ENCODE assay signal across 18 mouse cellular contexts in genomic region chr1:92979073-92979602, GRCm38 (mm10). TPM values are rescaled to one million over a fixed set of nuclear protein-coding genes. Genes with fewer than 3 reads are reported as not detected.
DNase-seq lines count a peak whose midpoint lies in the region; ATAC-seq lines count a peak whose summit lies in the region.
"Had no signal": no experiment of that assay in that cellular context is flagged by ENCODE, and none has a peak within 500 bp of the region (broad histone marks: within the 10 kb centered on the region; RNA-seq: fewer than 3 reads in every experiment).

No protein-coding gene starts in this region.

- ATAC-seq in forebrain, embryonic 16.5 days: 0 out of 2 replicates have a peak, but pooled peaks have one; percentile 20
- ATAC-seq in forebrain, embryonic 14.5 days: no peak
- ATAC-seq in limb, embryonic 11.5 days (ENCODE audit: insufficient number of reproducible peaks, low FRiP score, low TSS enrichment, low read depth): peak; percentile 42
- ATAC-seq: Patski had no signal

- H3K9ac ChIP-seq in forebrain, embryonic 16.5 days (replicated peaks; ENCODE audit: low read depth, low read length): no peak overlapping the region
- no peak overlapping the region for H3K9ac ChIP-seq in forebrain, embryonic 14.5 days (ENCODE audit: low read length)
- no peak overlapping the region for H3K9ac ChIP-seq in limb, embryonic 11.5 days (ENCODE audit: low read length)
- H3K9ac ChIP-seq: liver, embryonic 15.5 days had no signal

- H3K4me1 ChIP-seq in forebrain, embryonic 16.5 days (replicated peaks; ENCODE audit: control insufficient read depth, insufficient read depth, low read length): no peaks in the 10 kb centered on the region
- H3K4me1 ChIP-seq in forebrain, embryonic 14.5 days (ENCODE audit: control insufficient read depth, insufficient read depth, low read length): no peaks in the 10 kb centered on the region
- peaks cover 24% of the 10 kb centered on the region for H3K4me1 ChIP-seq in embryonic facial prominence, embryonic 10.5 days
- H3K4me1 ChIP-seq in limb, embryonic 11.5 days (ENCODE audit: control insufficient read depth, insufficient read depth, low read length): no peaks in the 10 kb centered on the region

- intact Hi-C loops in left cerebral cortex, postnatal 36 days (cut with DNase I): no loop called here

- 31% methylated on average over 11 of the region's 11 CpGs for WGBS in forebrain, embryonic 16.5 days
- WGBS in forebrain, embryonic 14.5 days: 29% methylated on average over 11 of the region's 11 CpGs
- 32% methylated on average over 11 of the region's 11 CpGs for WGBS in embryonic facial prominence, embryonic 10.5 days
- WGBS in limb, embryonic 11.5 days: 20% methylated on average over 11 of the region's 11 CpGs

- no peaks in the 10 kb centered on the region for H3K36me3 ChIP-seq in forebrain, embryonic 16.5 days (ENCODE audit: control insufficient read depth, insufficient read depth)
- H3K36me3 ChIP-seq in forebrain, embryonic 14.5 days (ENCODE audit: control insufficient read depth, insufficient read depth, low read length): no peaks in the 10 kb centered on the region
- H3K36me3 ChIP-seq in embryonic facial prominence, embryonic 10.5 days (replicated peaks): no peaks in the 10 kb centered on the region
- no peaks in the 10 kb centered on the region for H3K36me3 ChIP-seq in limb, embryonic 11.5 days (ENCODE audit: control insufficient read depth, insufficient read depth, low read length)
- H3K36me3 ChIP-seq: liver, embryonic 15.5 days had no signal

- H3K4me3 ChIP-seq in forebrain, embryonic 16.5 days (replicated peaks; ENCODE audit: low read length): no peak overlapping the region
- H3K4me3 ChIP-seq in forebrain, embryonic 14.5 days (ENCODE audit: low read depth, low read length): no peak overlapping the region
- no peak overlapping the region for H3K4me3 ChIP-seq in embryonic facial prominence, embryonic 10.5 days
- H3K4me3 ChIP-seq in limb, embryonic 11.5 days (ENCODE audit: low read depth, low read length): no peak overlapping the region
- H3K4me3 ChIP-seq: left cerebral cortex, adult 2 months; liver, embryonic 15.5 days had no signal

- no peak overlapping the region for H3K4me2 ChIP-seq in forebrain, embryonic 16.5 days (ENCODE audit: low read length)
- no peak overlapping the region for H3K4me2 ChIP-seq in forebrain, embryonic 14.5 days (ENCODE audit: low read length)
- no peak overlapping the region for H3K4me2 ChIP-seq in limb, embryonic 11.5 days (ENCODE audit: low read depth, severe bottlenecking)
- H3K4me2 ChIP-seq: liver, embryonic 15.5 days had no signal

- H3K9me3 ChIP-seq in forebrain, embryonic 16.5 days (ENCODE audit: control insufficient read depth, low read length): no peaks in the 10 kb centered on the region
- no peaks in the 10 kb centered on the region for H3K9me3 ChIP-seq in forebrain, embryonic 14.5 days (replicated peaks; ENCODE audit: control insufficient read depth, low read length)
- no peaks in the 10 kb centered on the region for H3K9me3 ChIP-seq in embryonic facial prominence, embryonic 10.5 days
- H3K9me3 ChIP-seq in limb, embryonic 11.5 days (ENCODE audit: control insufficient read depth, low read length): no peaks in the 10 kb centered on the region
- H3K9me3 ChIP-seq: liver, embryonic 15.5 days had no signal

- no peaks in the 10 kb centered on the region for H3K27me3 ChIP-seq in forebrain, embryonic 16.5 days (replicated peaks; ENCODE audit: control insufficient read depth, insufficient read depth, low read length)
- no peaks in the 10 kb centered on the region for H3K27me3 ChIP-seq in forebrain, embryonic 14.5 days (replicated peaks; ENCODE audit: control insufficient read depth, insufficient read depth, low read length)
- peaks cover 25% of the 10 kb centered on the region for H3K27me3 ChIP-seq in embryonic facial prominence, embryonic 10.5 days (replicated peaks; ENCODE audit: low read depth, poor library complexity, severe bottlenecking)
- H3K27me3 ChIP-seq in limb, embryonic 11.5 days (ENCODE audit: control insufficient read depth, insufficient read depth, low read length): no peaks in the 10 kb centered on the region
- H3K27me3 ChIP-seq: liver, embryonic 15.5 days had no signal

- no peak for DNase-seq in forebrain, embryonic 14.5 days (ENCODE audit: low spot score)
- peak; percentile 25 to 35 for DNase-seq in kidney, postnatal 4 days
- DNase-seq in kidney, postnatal 10 days: no peak
- DNase-seq in embryonic facial prominence, embryonic 10.5 days (ENCODE audit: low spot score): peak; percentile 17
- peak; percentile 29 for DNase-seq in limb, embryonic 11.5 days (ENCODE audit: low spot score)
- no peak for DNase-seq in left cerebral cortex, postnatal 36 days (ENCODE audit: low spot score in 2 of 2)
- DNase-seq in embryo, embryonic 11 days: no peak
- DNase-seq: adrenal gland, postnatal 25 days; B cell, adult 2 months; cerebellum, adult 18-20 months; thymus, postnatal 4 days had no signal

- no peak overlapping the region for H3K27ac ChIP-seq in forebrain, embryonic 16.5 days (ENCODE audit: low read length)
- no peak overlapping the region for H3K27ac ChIP-seq in forebrain, embryonic 14.5 days (ENCODE audit: low read depth, low read length)
- H3K27ac ChIP-seq in embryonic facial prominence, embryonic 10.5 days (replicated peaks): no peak overlapping the region
- no peak overlapping the region for H3K27ac ChIP-seq in limb, embryonic 11.5 days (replicated peaks; ENCODE audit: low read depth, low read length)
- H3K27ac ChIP-seq: left cerebral cortex, adult 2 months; liver, embryonic 15.5 days had no signal

RNA-seq across cellular contexts. Expression of gene Aqp12, which starts 27.0 kb away (rescaled TPM):
- polyA plus RNA-seq in forebrain, embryonic 16.5 days (2015; fragmentation: Nextera tagmentation; extraction: Ambion mirVana): not detected in 2 replicates
- not detected in 2 replicates for polyA plus RNA-seq in forebrain, embryonic 14.5 days (2014; fragmentation: Nextera tagmentation; extraction: Ambion mirVana)
- not detected in 2 replicates for polyA plus RNA-seq in embryonic facial prominence, embryonic 10.5 days (2016; fragmentation: Nextera tagmentation; extraction: Ambion mirVana)
- not detected in 2 replicates for polyA plus RNA-seq in limb, embryonic 11.5 days (2014; fragmentation: Nextera tagmentation; extraction: Ambion mirVana)
- not detected for total RNA-seq in left cerebral cortex, postnatal 36 days (2021)
- total RNA-seq: adrenal gland, postnatal 25 days; left cerebral cortex, adult 2 months; monocyte, adult 5-6 weeks had no signal
- polyA plus RNA-seq: gonadal fat pad, adult 2 months; kidney, embryonic 16.5 days; liver, embryonic 15.5 days; Patski had no signal

RNA-seq across cellular contexts. Expression of gene Gpr35, which starts 28.5 kb away (rescaled TPM):
- 0.35 and 0.75 TPM in 2 replicates for polyA plus RNA-seq in forebrain, embryonic 16.5 days (2015; fragmentation: Nextera tagmentation; extraction: Ambion mirVana)
- 0.29 and 0.33 TPM in 2 replicates for polyA plus RNA-seq in forebrain, embryonic 14.5 days (2014; fragmentation: Nextera tagmentation; extraction: Ambion mirVana)
- polyA plus RNA-seq in embryonic facial prominence, embryonic 10.5 days (2016; fragmentation: Nextera tagmentation; extraction: Ambion mirVana): 0.13 and 0.19 TPM in 2 replicates
- 0.20 and 0.44 TPM in 2 replicates for polyA plus RNA-seq in limb, embryonic 11.5 days (2014; fragmentation: Nextera tagmentation; extraction: Ambion mirVana)
- under 1 TPM in 1 of 2 experiments, not detected in 1; 0.77 TPM for total RNA-seq in left cerebral cortex, postnatal 36 days (2021)
- polyA plus RNA-seq: Patski had no signal

RNA-seq across cellular contexts. Expression of gene Capn10, which starts 45.0 kb away (rescaled TPM):
- 64.4 and 65.5 TPM in 2 replicates for polyA plus RNA-seq in forebrain, embryonic 16.5 days (2015; fragmentation: Nextera tagmentation; extraction: Ambion mirVana)
- polyA plus RNA-seq in forebrain, embryonic 14.5 days (2014; fragmentation: Nextera tagmentation; extraction: Ambion mirVana): 40.2 and 52.8 TPM in 2 replicates
- 37.7 and 42.0 TPM in 2 replicates for polyA plus RNA-seq in embryonic facial prominence, embryonic 10.5 days (2016; fragmentation: Nextera tagmentation; extraction: Ambion mirVana)
- polyA plus RNA-seq in limb, embryonic 11.5 days (2014; fragmentation: Nextera tagmentation; extraction: Ambion mirVana): 31.9 and 36.5 TPM in 2 replicates
- 10 to 100 TPM; 38.3 to 40.0 TPM for total RNA-seq in left cerebral cortex, postnatal 36 days (2021)

Comparison
In these comparisons a context has a peak if more than half of its experiments do, and no peak if none do; other contexts are left out.
1. DNase-seq: peak in kidney, postnatal 4 days (2 of 2), embryonic facial prominence, embryonic 10.5 days (single experiment) and limb, embryonic 11.5 days (single experiment); none in forebrain, embryonic 14.5 days (single experiment), kidney, postnatal 10 days (single experiment), left cerebral cortex, postnatal 36 days (0 of 2) and embryo, embryonic 11 days (single experiment).